ENCODE assay signal across 8 mouse cellular contexts in genomic region chr3:122413729-122414561, GRCm38 (mm10).
A peak's percentile ranks its signal among the peaks of the same experiment; 100 is the strongest.
DNase-seq lines count a peak whose midpoint lies in the region; ATAC-seq lines count a peak whose summit lies in the region.

No protein-coding gene starts in this region.

- no peak for DNase-seq in heart, postnatal 4 days
- peak; percentile 32 for DNase-seq in brain, adult 2 months (ENCODE audit: low read depth, low spot score)
- DNase-seq in hindbrain, embryonic 10.5 days (ENCODE audit: low spot score), result no peak
- peak; percentile 31 to 76 for DNase-seq in layer of hippocampus, postnatal 14 days (ENCODE audit: low spot score in 2 of 2)
- peak; percentile 34 for DNase-seq in neural tube, embryonic 11.5 days (ENCODE audit: low spot score)
- DNase-seq in natural killer cell, adult 2 months (ENCODE audit: low spot score in 2 of 2), result no peak
- no peak for DNase-seq in thymus, postnatal 25 days

- no peak for ATAC-seq in heart, embryonic 15.5 days (replicated peaks; ENCODE audit: insufficient number of reproducible peaks, insufficient read depth, low FRiP score, low read depth)
- ATAC-seq in neural tube, embryonic 11.5 days (ENCODE audit: insufficient read depth, low FRiP score, low TSS enrichment), result peak; percentile 57

- H3K4me2 ChIP-seq in heart, embryonic 15.5 days, result peak overlapping the region; percentile 40
- peak overlapping the region; percentile 24 for H3K4me2 ChIP-seq in neural tube, embryonic 11.5 days (ENCODE audit: low read depth)

- no peaks in the 10 kb centered on the region for H3K9me3 ChIP-seq in heart, embryonic 15.5 days (replicated peaks)
- no peaks in the 10 kb centered on the region for H3K9me3 ChIP-seq in hindbrain, embryonic 10.5 days
- H3K9me3 ChIP-seq in neural tube, embryonic 11.5 days (ENCODE audit: control insufficient read depth, low read length), result no peaks in the 10 kb centered on the region

- H3K36me3 ChIP-seq in heart, embryonic 15.5 days, result no peaks in the 10 kb centered on the region
- no peaks in the 10 kb centered on the region for H3K36me3 ChIP-seq in hindbrain, embryonic 10.5 days
- no peaks in the 10 kb centered on the region for H3K36me3 ChIP-seq in neural tube, embryonic 11.5 days (ENCODE audit: control insufficient read depth, insufficient read depth, low read length)

- no peak overlapping the region for H3K9ac ChIP-seq in heart, embryonic 15.5 days
- H3K9ac ChIP-seq in neural tube, embryonic 11.5 days (ENCODE audit: low read length), result no peak overlapping the region

- 31% methylated on average over 17 of the region's 17 CpGs for WGBS in heart, embryonic 15.5 days
- WGBS in hindbrain, embryonic 10.5 days, result 32% methylated on average over 17 of the region's 17 CpGs
- 28% methylated on average over 17 of the region's 17 CpGs for WGBS in neural tube, embryonic 11.5 days

- H3K4me3 ChIP-seq in heart, embryonic 15.5 days, result peak overlapping the region; percentile 14; the same call in 1 of the 2 replicates
- H3K4me3 ChIP-seq in hindbrain, embryonic 10.5 days, result 0 out of 2 replicates have a peak overlapping the region, but pooled peaks have one; percentile 3
- no peak overlapping the region; the same call in 1 of the 2 replicates for H3K4me3 ChIP-seq in neural tube, embryonic 11.5 days (ENCODE audit: low read depth, low read length)

- no peak overlapping the region for H3K27ac ChIP-seq in heart, embryonic 15.5 days
- H3K27ac ChIP-seq in hindbrain, embryonic 10.5 days, result peak overlapping the region; percentile 30; the same call in 1 of the 2 replicates
- no peak overlapping the region for H3K27ac ChIP-seq in neural tube, embryonic 11.5 days (ENCODE audit: low read depth, low read length)

- H3K27me3 ChIP-seq in heart, embryonic 15.5 days, result peaks cover 26% of the 10 kb centered on the region
- H3K27me3 ChIP-seq in hindbrain, embryonic 10.5 days (ENCODE audit: insufficient read depth, poor library complexity, severe bottlenecking), result peaks cover 39% of the 10 kb centered on the region
- no peaks in the 10 kb centered on the region for H3K27me3 ChIP-seq in neural tube, embryonic 11.5 days (ENCODE audit: control insufficient read depth, insufficient read depth, low read length)

- peaks cover 6% of the 10 kb centered on the region for H3K4me1 ChIP-seq in heart, embryonic 15.5 days (replicated peaks)
- peaks cover 12% of the 10 kb centered on the region for H3K4me1 ChIP-seq in hindbrain, embryonic 10.5 days (replicated peaks)
- H3K4me1 ChIP-seq in neural tube, embryonic 11.5 days (ENCODE audit: control insufficient read depth, insufficient read depth, low read length), result peaks cover 9% of the 10 kb centered on the region; the same call in 1 of the 2 replicates

Comparison
In these comparisons a context has a peak if more than half of its experiments do, and no peak if none do; other contexts are left out.
1. DNase-seq: peak in brain, adult 2 months (single experiment), layer of hippocampus, postnatal 14 days (2 of 2) and neural tube, embryonic 11.5 days (single experiment); none in heart, postnatal 4 days (single experiment), hindbrain, embryonic 10.5 days (single experiment), natural killer cell, adult 2 months (0 of 2) and thymus, postnatal 25 days (single experiment).